Mouse (Mus musculus) retina, postnatal 1 day (tissue): ENCODE results near the gene Chst8.

Source experiments
- DNase-seq: peaks from one replicate; pipeline ENCODE4 v3.0.0-alpha.2; 2012

Gene Chst8

GRCm38 (mm10) chr7:34702718-34703351 is 109.7 kb downstream of the Chst8 start:
- DNase-seq, result peak; percentile 65

- DNase-seq, result no peak
These were observed 112.6 kb downstream of the Chst8 start for GRCm38 (mm10) chr7:34699888-34700287.

- DNase-seq, result no peak
These were observed 114.3 kb downstream of the Chst8 start for GRCm38 (mm10) chr7:34698221-34698620.

GRCm38 (mm10) chr7:34696086-34696485 is 116.4 kb downstream of the Chst8 start:
- DNase-seq, result no peak

- DNase-seq, result no peak
These were observed 117.6 kb downstream of the Chst8 start for GRCm38 (mm10) chr7:34694898-34695297.

GRCm38 (mm10) chr7:34693916-34694315 is 118.6 kb downstream of the Chst8 start:
- no peak for DNase-seq

- DNase-seq, result no peak
These were observed 119.4 kb downstream of the Chst8 start for GRCm38 (mm10) chr7:34693072-34693471.

GRCm38 (mm10) chr7:34690111-34690510 is 122.4 kb downstream of the Chst8 start:
- DNase-seq, result peak; percentile 76

GRCm38 (mm10) chr7:34689028-34689427 is 123.5 kb downstream of the Chst8 start:
- no peak for DNase-seq

GRCm38 (mm10) chr7:34685801-34686200 is 126.7 kb downstream of the Chst8 start:
- DNase-seq, result no peak

GRCm38 (mm10) chr7:34685176-34685575 is 127.3 kb downstream of the Chst8 start:
- DNase-seq, result no peak

- DNase-seq, result peak; percentile 18
These were observed 131.6 kb downstream of the Chst8 start for GRCm38 (mm10) chr7:34680771-34681421.

- DNase-seq, result no peak
These were observed 132.6 kb downstream of the Chst8 start for GRCm38 (mm10) chr7:34679886-34680285.

GRCm38 (mm10) chr7:34675831-34676514 is 136.5 kb downstream of the Chst8 start:
- DNase-seq, result peak; percentile 84

GRCm38 (mm10) chr7:34675120-34675790 is 137.3 kb downstream of the Chst8 start:
- DNase-seq, result no peak

GRCm38 (mm10) chr7:34672916-34673315 is 139.6 kb downstream of the Chst8 start:
- DNase-seq, result no peak

- DNase-seq, result peak; percentile 88
These were observed 140.6 kb downstream of the Chst8 start for GRCm38 (mm10) chr7:34671911-34672310.

GRCm38 (mm10) chr7:34670778-34671177 is 141.7 kb downstream of the Chst8 start:
- no peak for DNase-seq

GRCm38 (mm10) chr7:34669336-34669735 is 143.2 kb downstream of the Chst8 start:
- DNase-seq, result no peak

GRCm38 (mm10) chr7:34667874-34668273 is 144.6 kb downstream of the Chst8 start:
- DNase-seq, result no peak

- no peak for DNase-seq
These were observed 149.4 kb downstream of the Chst8 start for GRCm38 (mm10) chr7:34663145-34663544.

GRCm38 (mm10) chr7:34662227-34662626 is 150.3 kb downstream of the Chst8 start:
- no peak for DNase-seq

- no peak for DNase-seq
These were observed 153.0 kb downstream of the Chst8 start for GRCm38 (mm10) chr7:34659386-34660085.
